Mouse (Mus musculus): ENCODE data around the gene Olfr613. TPM values are rescaled to one million over a fixed set of nuclear protein-coding genes. Genes with fewer than 3 reads are reported as not detected.
"Not testable (repeated sequence)": the region's sequence is repeated elsewhere in the genome, so short reads cannot be mapped to it uniquely, and the experiment has no call there.

The Olfr613 gene
- not detected in 2 replicates for total RNA-seq (2017)

DNA sequence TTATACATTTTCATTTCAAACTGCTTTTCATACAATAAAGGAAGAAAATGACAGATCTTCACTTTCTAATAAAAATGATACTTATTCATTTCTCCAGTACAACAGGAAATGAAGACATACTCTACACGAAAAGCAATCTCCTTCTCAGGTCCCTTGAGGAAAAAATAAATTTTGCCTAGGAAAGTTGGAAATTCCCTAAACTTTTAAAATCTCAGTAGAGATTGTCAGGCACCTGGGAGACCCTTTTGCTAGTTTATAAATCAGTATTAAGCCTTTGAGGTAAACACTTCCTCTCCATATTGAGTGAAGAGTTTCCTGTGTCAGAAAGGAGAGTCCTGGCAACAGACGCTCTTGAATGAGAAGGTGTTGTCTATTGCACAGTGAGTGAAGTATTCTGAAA lies at the start of gene Olfr613:
Gene Olfr613 (plus strand): TSS at position 301 of the 400 bp plus-strand sequence.
- no peak for ATAC-seq (replicated peaks in 1 of 2; ENCODE audit: insufficient read depth in 1 of 2, low FRiP score in 2 of 2, low TSS enrichment in 1 of 2, low read depth in 1 of 2, poor library complexity in 2 of 2, severe bottlenecking in 2 of 2)

GRCm38 (mm10) chr7:103512022-103512421 lies 35.9 kb upstream of the Olfr613 start, which contains the start of gene Olfr610:
Olfr610 (minus strand) TSS chr7:103512122.
- no peak for ATAC-seq (replicated peaks in 1 of 2; ENCODE audit: insufficient read depth in 1 of 2, low FRiP score in 2 of 2, low TSS enrichment in 1 of 2, low read depth in 1 of 2, poor library complexity in 2 of 2, severe bottlenecking in 2 of 2)

GRCm38 (mm10) chr7:103520746-103521145 lies 27.1 kb upstream of the Olfr613 start, which contains the start of gene Olfr611:
Olfr611 (minus strand) TSS chr7:103520846.
- ATAC-seq (replicated peaks in 1 of 2; ENCODE audit: insufficient read depth in 1 of 2, low FRiP score in 2 of 2, low TSS enrichment in 1 of 2, low read depth in 1 of 2, poor library complexity in 2 of 2, severe bottlenecking in 2 of 2), result not testable (repeated sequence)

DNA sequence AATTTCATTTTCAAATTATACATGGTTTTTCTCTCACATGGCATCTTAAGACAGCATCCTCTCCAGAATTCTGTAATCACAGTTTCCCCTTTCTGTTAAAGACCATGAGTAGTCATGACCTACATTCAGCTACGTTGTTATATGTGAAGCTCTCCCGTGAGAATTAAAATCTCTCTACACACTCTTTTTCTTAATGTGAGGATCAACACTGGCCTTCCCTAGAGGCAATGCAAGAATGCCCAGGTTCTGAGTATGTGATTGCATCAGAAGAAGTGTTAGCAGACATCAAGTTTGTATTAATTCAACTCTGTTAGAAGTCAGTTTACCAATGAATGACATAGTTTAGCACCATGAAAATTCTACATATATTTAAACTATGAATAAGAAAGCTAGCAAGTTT lies 5.3 kb upstream of the Olfr613 start, which contains the start of gene Olfr612:
Gene Olfr612 (minus strand): TSS at position 101 of the 400 bp plus-strand sequence.
- not testable (repeated sequence) for ATAC-seq (replicated peaks in 1 of 2; ENCODE audit: insufficient read depth in 1 of 2, low FRiP score in 2 of 2, low TSS enrichment in 1 of 2, low read depth in 1 of 2, poor library complexity in 2 of 2, severe bottlenecking in 2 of 2)

GRCm38 (mm10) chr7:103555779-103556178 lies 7.9 kb downstream of the Olfr613 start, which contains the start of gene Olfr615:
Olfr615 (plus strand) TSS chr7:103556079.
- no peak for ATAC-seq (replicated peaks in 1 of 2; ENCODE audit: insufficient read depth in 1 of 2, low FRiP score in 2 of 2, low TSS enrichment in 1 of 2, low read depth in 1 of 2, poor library complexity in 2 of 2, severe bottlenecking in 2 of 2)

GRCm38 (mm10) chr7:103569043-103569442 lies 21.2 kb downstream of the Olfr613 start, which contains the start of gene Olfr616:
Olfr616 (minus strand) TSS chr7:103569143.
- ATAC-seq (replicated peaks in 1 of 2; ENCODE audit: insufficient read depth in 1 of 2, low FRiP score in 2 of 2, low TSS enrichment in 1 of 2, low read depth in 1 of 2, poor library complexity in 2 of 2, severe bottlenecking in 2 of 2), result no peak

- ATAC-seq (replicated peaks in 1 of 2; ENCODE audit: insufficient read depth in 1 of 2, low FRiP score in 2 of 2, low TSS enrichment in 1 of 2, low read depth in 1 of 2, poor library complexity in 2 of 2, severe bottlenecking in 2 of 2), result no peak
Observed at GRCm38 (mm10) chr7:103572761-103573160, 24.9 kb downstream of the Olfr613 start, which contains the start of gene Olfr617. Olfr617 (plus strand) TSS chr7:103573061.

GRCm38 (mm10) chr7:103589803-103590202 lies 41.9 kb downstream of the Olfr613 start, which contains the start of gene Olfr618:
Olfr618 (plus strand) TSS chr7:103590103.
- no peak for ATAC-seq (replicated peaks in 1 of 2; ENCODE audit: insufficient read depth in 1 of 2, low FRiP score in 2 of 2, low TSS enrichment in 1 of 2, low read depth in 1 of 2, poor library complexity in 2 of 2, severe bottlenecking in 2 of 2)

- ATAC-seq (replicated peaks in 1 of 2; ENCODE audit: insufficient read depth in 1 of 2, low FRiP score in 2 of 2, low TSS enrichment in 1 of 2, low read depth in 1 of 2, poor library complexity in 2 of 2, severe bottlenecking in 2 of 2), result no peak
Observed at GRCm38 (mm10) chr7:103600275-103600674, 52.4 kb downstream of the Olfr613 start, which contains the start of gene Olfr619. Olfr619 (plus strand) TSS chr7:103600575.

Other genes starting within 250 kb of the Olfr613 start
- gene Olfr596, start 242.4 kb upstream of the Olfr613 start, total RNA-seq (2017), result not detected in 2 replicates
- gene Olfr597, start 231.8 kb upstream of the Olfr613 start, total RNA-seq (2017), result not detected in 2 replicates
- not detected in 2 replicates for gene Olfr598, start 224.5 kb upstream of the Olfr613 start, total RNA-seq (2017)
- gene Olfr599, start 212.2 kb upstream of the Olfr613 start, total RNA-seq (2017), result not detected in 2 replicates
- not detected in 2 replicates for gene Olfr600, start 198.4 kb upstream of the Olfr613 start, total RNA-seq (2017)
- not detected in 2 replicates for gene Olfr601, start 185.4 kb upstream of the Olfr613 start, total RNA-seq (2017)
- gene Olfr603, start 161.9 kb upstream of the Olfr613 start, total RNA-seq (2017), result not detected in 2 replicates
- not detected in 2 replicates for gene Usp17lc, start 133.0 kb upstream of the Olfr613 start, total RNA-seq (2017)
- not detected in 2 replicates for gene Olfr605, start 102.6 kb upstream of the Olfr613 start, total RNA-seq (2017)
- not detected in 2 replicates for gene Olfr606, start 99.0 kb upstream of the Olfr613 start, total RNA-seq (2017)
- gene Olfr607, start 83.9 kb upstream of the Olfr613 start, total RNA-seq (2017), result not detected in 2 replicates
- not detected in 2 replicates for gene Olfr608, start 78.2 kb upstream of the Olfr613 start, total RNA-seq (2017)
- not detected in 2 replicates for gene Olfr609, start 50.0 kb upstream of the Olfr613 start, total RNA-seq (2017)
- not detected in 2 replicates for gene Olfr610, start 36.0 kb upstream of the Olfr613 start, total RNA-seq (2017)
- gene Olfr611, start 27.2 kb upstream of the Olfr613 start, total RNA-seq (2017), result not detected in 2 replicates
- gene Olfr612, start 5.4 kb upstream of the Olfr613 start, total RNA-seq (2017), result not detected in 2 replicates
- not detected in 2 replicates for gene Olfr615, start 8.0 kb downstream of the Olfr613 start, total RNA-seq (2017)
- gene Olfr616, start 21.1 kb downstream of the Olfr613 start, total RNA-seq (2017), result not detected in 2 replicates
- not detected in 2 replicates for gene Olfr617, start 25.0 kb downstream of the Olfr613 start, total RNA-seq (2017)
- gene Olfr618, start 42.0 kb downstream of the Olfr613 start, total RNA-seq (2017), result not detected in 2 replicates
- not detected in 2 replicates for gene Olfr619, start 52.5 kb downstream of the Olfr613 start, total RNA-seq (2017)
- not detected in 2 replicates for gene Olfr620, start 64.5 kb downstream of the Olfr613 start, total RNA-seq (2017)
- not detected in 2 replicates for gene Olfr622, start 94.6 kb downstream of the Olfr613 start, total RNA-seq (2017)
- not detected in 2 replicates for gene Olfr623, start 115.6 kb downstream of the Olfr613 start, total RNA-seq (2017)
- not detected in 2 replicates for gene Olfr624, start 123.1 kb downstream of the Olfr613 start, total RNA-seq (2017)
- not detected in 2 replicates for gene Olfr625-ps1, start 134.6 kb downstream of the Olfr613 start, total RNA-seq (2017)
- not detected in 2 replicates for gene Olfr243, start 166.6 kb downstream of the Olfr613 start, total RNA-seq (2017)
- gene Olfr628, start 182.3 kb downstream of the Olfr613 start, total RNA-seq (2017), result not detected in 2 replicates
- not detected in 2 replicates for gene Olfr629, start 196.9 kb downstream of the Olfr613 start, total RNA-seq (2017)
- not detected in 2 replicates for gene Olfr630, start 209.3 kb downstream of the Olfr613 start, total RNA-seq (2017)
- not detected in 2 replicates for gene Olfr69, start 223.5 kb downstream of the Olfr613 start, total RNA-seq (2017)
- gene Olfr68, start 231.6 kb downstream of the Olfr613 start, total RNA-seq (2017), result 0.88 TPM in 1 of 2 replicates, not detected in the other
- not detected in 2 replicates for gene Olfr67, start 243.7 kb downstream of the Olfr613 start, total RNA-seq (2017)